Mouse (Mus musculus): Measurements from ENCODE around the gene Akap7. TPM values are rescaled to one million over a fixed set of nuclear protein-coding genes. Genes with fewer than 3 reads are reported as not detected.

The Akap7 gene
- polyA plus RNA-seq, 1 experiment, result 5.2 TPM

- 0 out of 2 replicates have a peak overlapping the region, but pooled peaks have one; percentile 1 for H3K27ac ChIP-seq (ENCODE audit: insufficient read depth, low read length)
- peaks cover 3% of the 10 kb centered on the region; the same call in 1 of the 2 replicates for H3K4me1 ChIP-seq (ENCODE audit: control insufficient read depth, insufficient read depth, insufficient read length)
- H3K27me3 ChIP-seq (ENCODE audit: control insufficient read depth, insufficient read depth, low read length), result no peaks in the 10 kb centered on the region
- TF ChIP-seq CTCF (IDR thresholded peaks at IDR 0.05; ENCODE audit: extremely low read depth, insufficient read depth, insufficient read length, insufficient replicate concordance), result no peak
- no peak for TF ChIP-seq POLR2A (IDR thresholded peaks at IDR 0.05; ENCODE audit: low read depth, low read length)
- H3K36me3 ChIP-seq (ENCODE audit: control insufficient read depth, insufficient read depth, low read length), result no peaks in the 10 kb centered on the region
- DNase-seq (ENCODE audit: low read depth in 1 of 2, low spot score in 2 of 2), result peak in 1 of 2 experiments; percentile 12
- WGBS, result 27% methylated on average over 9 of the region's 9 CpGs
- H3K4me3 ChIP-seq (ENCODE audit: extremely low read depth, insufficient read depth, insufficient read length), result no peak overlapping the region
Measured at GRCm38 (mm10) chr10:25331321-25332049, 23.8 kb upstream of the Akap7 start.

- Histone ChIP-seq H3K4me3 (ENCODE audit: extremely low read depth, insufficient read depth, insufficient read length) (no peak overlapping the region), H3K4me1 (ENCODE audit: control insufficient read depth, insufficient read depth, insufficient read length) (peaks cover 3% of the 10 kb centered on the region; the same call in 1 of the 2 replicates), H3K27me3 (ENCODE audit: control insufficient read depth, insufficient read depth, low read length) (no peaks in the 10 kb centered on the region), H3K27ac (ENCODE audit: insufficient read depth, low read length) (no peak overlapping the region), H3K36me3 (ENCODE audit: control insufficient read depth, insufficient read depth, low read length) (no peaks in the 10 kb centered on the region)
- no peak for DNase-seq (ENCODE audit: low read depth in 1 of 2, low spot score in 2 of 2)
- WGBS, result 92% methylated on average over 7 of the region's 7 CpGs
- TF ChIP-seq POLR2A (IDR thresholded peaks at IDR 0.05; ENCODE audit: low read depth, low read length) (no peak), CTCF (IDR thresholded peaks at IDR 0.05; ENCODE audit: extremely low read depth, insufficient read depth, insufficient read length, insufficient replicate concordance) (no peak)
Measured at GRCm38 (mm10) chr10:25330094-25330493, 22.4 kb upstream of the Akap7 start.

GRCm38 (mm10) chr10:25327511-25327910 is 19.8 kb upstream of the Akap7 start:
- Histone ChIP-seq H3K4me3 (ENCODE audit: extremely low read depth, insufficient read depth, insufficient read length) (no peak overlapping the region), H3K27me3 (ENCODE audit: control insufficient read depth, insufficient read depth, low read length) (no peaks in the 10 kb centered on the region), H3K36me3 (ENCODE audit: control insufficient read depth, insufficient read depth, low read length) (no peaks in the 10 kb centered on the region), H3K27ac (ENCODE audit: insufficient read depth, low read length) (no peak overlapping the region), H3K4me1 (ENCODE audit: control insufficient read depth, insufficient read depth, insufficient read length) (peaks cover 3% of the 10 kb centered on the region; the same call in 1 of the 2 replicates)
- WGBS, result 86% methylated on average over 6 of the region's 6 CpGs
- TF ChIP-seq POLR2A (IDR thresholded peaks at IDR 0.05; ENCODE audit: low read depth, low read length) (no peak), CTCF (IDR thresholded peaks at IDR 0.05; ENCODE audit: extremely low read depth, insufficient read depth, insufficient read length, insufficient replicate concordance) (no peak)
- no peak for DNase-seq (ENCODE audit: low read depth in 1 of 2, low spot score in 2 of 2)

- no peak overlapping the region for H3K27ac ChIP-seq (ENCODE audit: insufficient read depth, low read length)
- no peak overlapping the region for H3K4me3 ChIP-seq (ENCODE audit: extremely low read depth, insufficient read depth, insufficient read length)
- 85% methylated on average over 4 of the region's 4 CpGs for WGBS
- H3K36me3 ChIP-seq (ENCODE audit: control insufficient read depth, insufficient read depth, low read length), result no peaks in the 10 kb centered on the region
- no peak for DNase-seq (ENCODE audit: low read depth in 1 of 2, low spot score in 2 of 2)
- H3K27me3 ChIP-seq (ENCODE audit: control insufficient read depth, insufficient read depth, low read length), result no peaks in the 10 kb centered on the region
- no peak for TF ChIP-seq CTCF (IDR thresholded peaks at IDR 0.05; ENCODE audit: extremely low read depth, insufficient read depth, insufficient read length, insufficient replicate concordance)
- no peaks in the 10 kb centered on the region for H3K4me1 ChIP-seq (ENCODE audit: control insufficient read depth, insufficient read depth, insufficient read length)
Measured at GRCm38 (mm10) chr10:25325690-25326089, 18.0 kb upstream of the Akap7 start.

GRCm38 (mm10) chr10:25321198-25321597 is 13.5 kb upstream of the Akap7 start:
- no peak overlapping the region for H3K4me3 ChIP-seq (ENCODE audit: extremely low read depth, insufficient read depth, insufficient read length)
- H3K27ac ChIP-seq (ENCODE audit: insufficient read depth, low read length), result no peak overlapping the region
- no peaks in the 10 kb centered on the region for H3K27me3 ChIP-seq (ENCODE audit: control insufficient read depth, insufficient read depth, low read length)
- 76% methylated on average over 4 of the region's 4 CpGs for WGBS
- no peaks in the 10 kb centered on the region for H3K4me1 ChIP-seq (ENCODE audit: control insufficient read depth, insufficient read depth, insufficient read length)
- DNase-seq (ENCODE audit: low read depth in 1 of 2, low spot score in 2 of 2), result no peak
- no peak for TF ChIP-seq POLR2A (IDR thresholded peaks at IDR 0.05; ENCODE audit: low read depth, low read length)
- TF ChIP-seq CTCF (IDR thresholded peaks at IDR 0.05; ENCODE audit: extremely low read depth, insufficient read depth, insufficient read length, insufficient replicate concordance), result no peak
- no peaks in the 10 kb centered on the region for H3K36me3 ChIP-seq (ENCODE audit: control insufficient read depth, insufficient read depth, low read length)

- H3K27me3 ChIP-seq (ENCODE audit: control insufficient read depth, insufficient read depth, low read length), result no peaks in the 10 kb centered on the region
- H3K27ac ChIP-seq (ENCODE audit: insufficient read depth, low read length), result no peak overlapping the region
- H3K4me3 ChIP-seq (ENCODE audit: extremely low read depth, insufficient read depth, insufficient read length), result no peak overlapping the region
- no peak for DNase-seq (ENCODE audit: low read depth in 1 of 2, low spot score in 2 of 2)
- TF ChIP-seq CTCF (IDR thresholded peaks at IDR 0.05; ENCODE audit: extremely low read depth, insufficient read depth, insufficient read length, insufficient replicate concordance) (no peak), POLR2A (IDR thresholded peaks at IDR 0.05; ENCODE audit: low read depth, low read length) (no peak)
- no peaks in the 10 kb centered on the region for H3K36me3 ChIP-seq (ENCODE audit: control insufficient read depth, insufficient read depth, low read length)
- no peaks in the 10 kb centered on the region for H3K4me1 ChIP-seq (ENCODE audit: control insufficient read depth, insufficient read depth, insufficient read length)
Measured at GRCm38 (mm10) chr10:25319531-25319930, 11.9 kb upstream of the Akap7 start.

GRCm38 (mm10) chr10:25318405-25318804 is 10.7 kb upstream of the Akap7 start:
- Histone ChIP-seq H3K4me1 (ENCODE audit: control insufficient read depth, insufficient read depth, insufficient read length) (no peaks in the 10 kb centered on the region), H3K27me3 (ENCODE audit: control insufficient read depth, insufficient read depth, low read length) (no peaks in the 10 kb centered on the region), H3K4me3 (ENCODE audit: extremely low read depth, insufficient read depth, insufficient read length) (no peak overlapping the region), H3K36me3 (ENCODE audit: control insufficient read depth, insufficient read depth, low read length) (no peaks in the 10 kb centered on the region), H3K27ac (ENCODE audit: insufficient read depth, low read length) (no peak overlapping the region)
- peak in 1 of 2 experiments; percentile 43 for DNase-seq (ENCODE audit: low read depth in 1 of 2, low spot score in 2 of 2)
- TF ChIP-seq POLR2A (IDR thresholded peaks at IDR 0.05; ENCODE audit: low read depth, low read length) (no peak), CTCF (IDR thresholded peaks at IDR 0.05; ENCODE audit: extremely low read depth, insufficient read depth, insufficient read length, insufficient replicate concordance) (no peak)
- WGBS, result 15% methylated on average over 5 of the region's 5 CpGs
